Mouse (Mus musculus) neural tube, embryonic 15.5 days (tissue): ENCODE data around the gene Acoxl. TPM values are rescaled to one million over a fixed set of nuclear protein-coding genes. Genes with fewer than 3 reads are reported as not detected.

Source experiments
- ATAC-seq: fragments of 200-750 bp; cut with Nextera tagmentation; 2 replicates; pipeline ENCODE4 v1.8.0; 2017; ENCODE audit warnings: mild to moderate bottlenecking, moderate TSS enrichment, moderate library complexity; ENCODE audit not compliant: low FRiP score
- H3K27ac ChIP-seq: fragments of 300-500 bp; sonication (generic); replicated peaks from 2 replicates; pipeline ENCODE4 v1.5.1; 2015; ENCODE audit warnings: mild to moderate bottlenecking, inconsistent platforms
- H3K27me3 ChIP-seq: fragments of 300-500 bp; sonication (generic); replicated peaks from 2 replicates; pipeline ENCODE4 v1.6.1; 2015; ENCODE audit warnings: inconsistent platforms
- H3K36me3 ChIP-seq: fragments of 300-500 bp; sonication (generic); 2 replicates; pipeline ENCODE4 v1.6.1; 2015; ENCODE audit warnings: inconsistent platforms
- H3K4me1 ChIP-seq: fragments of 300-500 bp; sonication (generic); 2 replicates; pipeline ENCODE4 v1.6.1; 2015; ENCODE audit warnings: inconsistent platforms
- H3K4me2 ChIP-seq: fragments of 300-500 bp; sonication (generic); 2 replicates; pipeline ENCODE4 v1.6.1; 2015; ENCODE audit warnings: inconsistent platforms, mild to moderate bottlenecking, moderate library complexity
- H3K4me3 ChIP-seq: fragments of 300-500 bp; sonication (generic); replicated peaks from 2 replicates; pipeline ENCODE4 v1.5.1; 2015; ENCODE audit warnings: mild to moderate bottlenecking, inconsistent platforms
- H3K9ac ChIP-seq: fragments of 300-500 bp; sonication (generic); replicated peaks from 2 replicates; pipeline ENCODE4 v1.6.1; 2015; ENCODE audit warnings: mild to moderate bottlenecking, inconsistent platforms
- H3K9me3 ChIP-seq: fragments of 300-500 bp; sonication (generic); replicated peaks from 2 replicates; pipeline ENCODE4 v1.6.1; 2016; ENCODE audit warnings: inconsistent platforms
- WGBS: fragments of 180-500 bp; shearing (Covaris S2); methylation state at CpG from one replicate; pipeline ENCODE4 v1.1.7; 2015; ENCODE audit warnings: mixed read lengths; 5-methylcytosine and 5-hydroxymethylcytosine counted together
- polyA plus RNA-seq: library from polyadenylated mRNA; unstranded; fragments of >200 nt; fragmentation: Nextera tagmentation; extraction: Ambion mirVana; gene quantifications from 2 replicates; pipeline ENCODE4 v1.2.1, GENCODE M21; 2015

Acoxl gene
- polyA plus RNA-seq, 1 experiment from 2014 or later: 0.13 TPM

- peaks cover 30% of the 10 kb centered on the region for H3K4me1 ChIP-seq
- peak overlapping the region; percentile 3; the same call in 1 of the 2 replicates for H3K4me2 ChIP-seq
- H3K9ac ChIP-seq: no peak overlapping the region
- H3K36me3 ChIP-seq: no peaks in the 10 kb centered on the region
- peak; percentile 46; the same call in 1 of the 2 replicates for ATAC-seq
- no peaks in the 10 kb centered on the region for H3K27me3 ChIP-seq
- no peak overlapping the region for H3K4me3 ChIP-seq
- WGBS: 32% methylated on average over 8 of the region's 8 CpGs
- H3K9me3 ChIP-seq: no peaks in the 10 kb centered on the region
- peak overlapping the region; percentile 56; the same call in 1 of the 2 replicates for H3K27ac ChIP-seq
These were observed 300.2 kb downstream of the Acoxl start for GRCm38 (mm10) chr2:128138924-128139323.

GRCm38 (mm10) chr2:128139781-128140180 is 301.1 kb downstream of the Acoxl start:
- no peaks in the 10 kb centered on the region for H3K27me3 ChIP-seq
- H3K36me3 ChIP-seq: no peaks in the 10 kb centered on the region
- H3K4me1 ChIP-seq: peaks cover 30% of the 10 kb centered on the region
- peak; percentile 46; the same call in 1 of the 2 replicates for ATAC-seq
- H3K4me2 ChIP-seq: peak overlapping the region; percentile 30
- H3K9ac ChIP-seq: no peak overlapping the region
- H3K4me3 ChIP-seq: no peak overlapping the region
- H3K9me3 ChIP-seq: no peaks in the 10 kb centered on the region
- H3K27ac ChIP-seq: peak overlapping the region; percentile 56
- WGBS: 33% methylated on average over 15 of the region's 15 CpGs

DNA sequence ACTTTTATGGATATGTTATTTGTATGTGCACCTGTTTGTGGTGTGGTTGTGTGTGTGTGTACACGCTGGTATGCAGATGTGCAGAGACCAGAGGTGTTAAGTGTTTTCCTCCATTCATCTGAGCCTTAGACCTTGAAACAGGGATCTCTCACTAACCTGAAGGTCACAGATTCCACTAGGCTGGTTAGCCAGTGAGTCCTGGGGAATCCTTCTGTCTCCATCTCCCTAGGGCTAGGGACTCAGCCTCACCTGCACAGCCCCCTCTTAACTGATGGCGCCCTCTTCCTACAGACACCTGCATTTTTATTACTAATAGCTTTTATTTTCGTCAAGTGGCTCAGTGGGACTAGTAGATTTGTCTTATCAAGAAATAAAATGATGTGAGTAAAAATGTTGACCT is 301.5 kb downstream of the Acoxl start:
- Histone ChIP-seq H3K4me1 (peaks cover 29% of the 10 kb centered on the region), H3K27ac (no peak overlapping the region), H3K9ac (no peak overlapping the region), H3K4me2 (peak overlapping the region; percentile 30; the same call in 1 of the 2 replicates), H3K9me3 (no peaks in the 10 kb centered on the region), H3K36me3 (no peaks in the 10 kb centered on the region), H3K27me3 (no peaks in the 10 kb centered on the region), H3K4me3 (no peak overlapping the region)
- no peak for ATAC-seq
- WGBS: 68% methylated on average over 3 of the region's 3 CpGs

DNA sequence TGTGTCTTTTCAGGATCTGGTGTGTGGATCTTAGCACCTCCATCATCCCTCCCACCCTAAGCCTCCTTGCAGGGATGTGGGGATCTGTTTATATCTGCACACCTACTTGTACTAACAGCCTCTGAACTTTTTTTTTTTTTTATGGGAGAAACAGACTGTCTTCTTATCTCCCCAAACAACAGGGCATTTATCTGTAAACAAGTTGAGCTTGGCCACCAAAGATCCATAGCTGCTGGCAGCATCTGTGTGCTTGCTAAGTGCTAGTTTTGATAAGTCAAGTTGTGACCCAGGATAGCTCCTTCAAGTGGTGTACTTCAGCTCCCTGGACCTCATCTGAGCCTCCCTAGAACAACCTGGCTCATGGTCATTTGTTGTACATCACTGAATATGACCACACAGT is 305.3 kb downstream of the Acoxl start:
- no peak for ATAC-seq
- H3K27ac ChIP-seq: no peak overlapping the region
- H3K4me3 ChIP-seq: no peak overlapping the region
- no peaks in the 10 kb centered on the region for H3K9me3 ChIP-seq
- peaks cover 18% of the 10 kb centered on the region for H3K4me1 ChIP-seq
- H3K27me3 ChIP-seq: no peaks in the 10 kb centered on the region
- no peak overlapping the region for H3K4me2 ChIP-seq
- H3K9ac ChIP-seq: no peak overlapping the region
- no peaks in the 10 kb centered on the region for H3K36me3 ChIP-seq

- Histone ChIP-seq H3K27me3 (no peaks in the 10 kb centered on the region), H3K36me3 (no peaks in the 10 kb centered on the region), H3K9me3 (no peaks in the 10 kb centered on the region), H3K9ac (no peak overlapping the region), H3K27ac (no peak overlapping the region), H3K4me1 (peaks cover 3% of the 10 kb centered on the region), H3K4me3 (no peak overlapping the region), H3K4me2 (no peak overlapping the region)
- 82% methylated on average over 3 of the region's 3 CpGs for WGBS
- ATAC-seq: no peak
These were observed 306.8 kb downstream of the Acoxl start for GRCm38 (mm10) chr2:128145433-128145832.

GRCm38 (mm10) chr2:128149596-128149995 is 310.9 kb downstream of the Acoxl start:
- Histone ChIP-seq H3K9ac (no peak overlapping the region), H3K36me3 (no peaks in the 10 kb centered on the region), H3K27ac (no peak overlapping the region), H3K9me3 (no peaks in the 10 kb centered on the region), H3K27me3 (no peaks in the 10 kb centered on the region), H3K4me3 (no peak overlapping the region), H3K4me2 (no peak overlapping the region), H3K4me1 (0 out of 2 replicates have a peak, but pooled peaks cover 14% of the 10 kb centered on the region)
- 94% methylated on average over 5 of the region's 5 CpGs for WGBS
- ATAC-seq: no peak

DNA sequence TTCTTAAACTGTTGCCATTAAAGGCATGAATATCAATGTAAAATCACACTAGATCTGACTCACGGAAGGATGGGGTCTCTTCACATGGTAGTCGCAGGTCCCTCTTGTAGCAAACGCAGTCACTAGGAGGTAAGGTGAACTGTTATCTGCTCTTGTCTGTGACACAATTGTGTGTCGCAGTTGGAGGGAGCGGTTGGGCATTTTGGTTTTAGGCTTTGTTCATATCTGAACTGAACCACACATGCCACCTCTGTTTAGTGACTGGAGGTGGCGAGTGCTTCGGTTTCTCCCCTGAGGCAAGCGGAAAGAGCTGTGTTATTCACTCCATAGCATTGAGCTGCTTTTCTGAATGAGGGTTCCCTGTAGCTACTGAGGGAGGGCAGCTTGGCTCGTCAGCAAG is 313.5 kb downstream of the Acoxl start:
- H3K36me3 ChIP-seq: no peaks in the 10 kb centered on the region
- peaks cover 31% of the 10 kb centered on the region for H3K4me1 ChIP-seq
- H3K27me3 ChIP-seq: no peaks in the 10 kb centered on the region
- no peak for ATAC-seq
- WGBS: 75% methylated on average over 9 of the region's 9 CpGs
- H3K9me3 ChIP-seq: no peaks in the 10 kb centered on the region
- no peak overlapping the region for H3K4me3 ChIP-seq
- H3K27ac ChIP-seq: no peak overlapping the region
- no peak overlapping the region for H3K9ac ChIP-seq
- no peak overlapping the region for H3K4me2 ChIP-seq

DNA sequence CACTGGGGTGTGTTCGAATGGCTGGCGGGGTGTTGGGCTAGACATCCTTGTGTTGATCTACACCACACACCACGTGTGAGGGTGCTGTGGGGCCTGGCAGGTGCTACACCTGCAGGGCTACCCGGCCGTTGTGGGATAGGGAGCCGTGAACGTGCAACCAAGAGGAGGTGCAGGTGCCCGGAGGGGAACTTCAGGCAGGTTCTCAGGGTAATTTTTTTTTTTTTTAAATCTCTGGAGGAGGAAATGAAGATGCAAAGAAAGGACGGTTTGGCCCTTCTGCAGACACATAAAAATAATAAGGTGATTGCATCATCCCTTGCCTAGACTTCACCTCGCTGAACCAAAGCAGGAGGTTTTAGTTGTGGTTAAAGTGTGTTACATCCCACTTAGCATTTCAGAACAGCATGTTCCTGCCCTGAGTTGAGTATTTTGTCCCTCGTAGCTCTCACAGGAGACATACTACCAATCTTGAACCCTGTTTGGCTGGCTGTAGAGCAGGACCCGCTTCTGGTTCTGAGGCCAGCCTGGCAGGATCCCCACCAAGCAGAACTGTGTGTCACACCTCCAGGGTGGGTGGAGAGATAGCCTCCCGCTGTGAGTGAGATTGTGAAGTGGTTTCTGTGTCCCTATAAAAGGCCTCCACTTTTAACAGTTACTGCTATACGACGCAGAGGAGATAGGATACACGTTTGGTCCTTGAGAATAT is 314.3 kb downstream of the Acoxl start:
- no peaks in the 10 kb centered on the region for H3K27me3 ChIP-seq
- no peak overlapping the region for H3K4me3 ChIP-seq
- H3K9ac ChIP-seq: no peak overlapping the region
- 75% methylated on average over 16 of the region's 16 CpGs for WGBS
- no peak for ATAC-seq
- H3K36me3 ChIP-seq: no peaks in the 10 kb centered on the region
- no peak overlapping the region for H3K4me2 ChIP-seq
- no peak overlapping the region for H3K27ac ChIP-seq
- no peaks in the 10 kb centered on the region for H3K9me3 ChIP-seq
- H3K4me1 ChIP-seq: peaks cover 31% of the 10 kb centered on the region

- no peak overlapping the region for H3K4me2 ChIP-seq
- WGBS: 34% methylated on average over 11 of the region's 11 CpGs
- H3K9me3 ChIP-seq: no peaks in the 10 kb centered on the region
- no peaks in the 10 kb centered on the region for H3K27me3 ChIP-seq
- no peak for ATAC-seq
- no peak overlapping the region for H3K9ac ChIP-seq
- no peak overlapping the region for H3K27ac ChIP-seq
- no peak overlapping the region for H3K4me3 ChIP-seq
- peaks cover 31% of the 10 kb centered on the region for H3K4me1 ChIP-seq
- no peaks in the 10 kb centered on the region for H3K36me3 ChIP-seq
These were observed 314.9 kb downstream of the Acoxl start for GRCm38 (mm10) chr2:128153551-128153910.

DNA sequence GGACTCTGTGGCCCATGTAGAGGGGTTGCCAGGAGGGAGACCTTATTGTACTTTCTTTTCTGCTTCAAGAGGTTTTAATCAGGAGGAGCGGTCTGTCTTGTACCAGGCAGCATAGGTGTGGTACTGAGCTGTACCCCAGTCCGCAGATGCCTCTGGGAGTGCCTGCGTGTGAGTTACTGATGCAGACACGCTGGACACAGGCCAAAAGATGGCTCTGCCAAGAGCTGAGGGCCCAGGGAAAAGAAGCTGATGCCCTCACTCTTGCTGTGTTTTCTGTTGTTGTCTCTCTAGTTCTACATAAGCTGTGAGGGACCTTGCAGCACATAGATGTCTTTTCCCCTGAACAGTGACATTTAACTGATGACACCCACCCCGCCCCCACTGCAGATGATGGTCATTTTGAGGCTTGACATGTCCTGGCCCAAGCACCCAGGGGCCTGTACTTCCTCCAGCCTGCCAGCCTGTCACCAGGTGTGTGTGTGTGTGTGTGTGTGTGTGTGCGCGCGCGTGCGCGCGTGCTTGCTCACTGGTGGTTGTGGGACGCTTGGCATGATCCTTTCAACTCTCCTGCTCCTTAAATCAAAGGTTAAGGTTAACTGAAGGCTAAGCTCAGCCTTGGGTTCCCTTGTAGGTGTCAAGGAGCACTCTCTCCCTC is 316.9 kb downstream of the Acoxl start:
- ATAC-seq: no peak
- H3K9me3 ChIP-seq: no peaks in the 10 kb centered on the region

DNA sequence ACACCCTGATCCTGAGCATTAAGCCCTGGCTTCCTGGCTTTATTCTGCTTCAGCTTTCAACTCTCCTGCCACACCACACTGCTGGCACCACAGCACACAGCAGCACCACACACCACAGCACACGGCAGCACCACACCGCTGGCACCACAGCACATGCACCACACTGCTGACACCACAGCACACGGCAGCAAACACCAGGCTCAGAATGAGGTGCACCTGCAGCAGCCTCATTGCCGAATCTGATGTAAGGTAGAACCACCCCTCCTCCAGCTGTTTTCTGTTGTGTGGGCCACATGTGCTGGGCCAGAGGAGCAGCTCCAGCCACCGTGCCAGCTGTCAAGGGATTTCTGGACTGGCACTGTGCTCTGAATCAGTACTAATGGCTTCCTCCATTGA is 317.4 kb downstream of the Acoxl start:
- Histone ChIP-seq H3K4me2 (no peak overlapping the region), H3K4me1 (peaks cover 49% of the 10 kb centered on the region), H3K9me3 (no peaks in the 10 kb centered on the region), H3K27me3 (no peaks in the 10 kb centered on the region), H3K4me3 (no peak overlapping the region), H3K27ac (0 out of 2 replicates have a peak overlapping the region, but pooled peaks have one; percentile 5), H3K36me3 (no peaks in the 10 kb centered on the region), H3K9ac (no peak overlapping the region)
- 57% methylated on average over 5 of the region's 5 CpGs for WGBS
- peak; percentile 33; the same call in 1 of the 2 replicates for ATAC-seq

More for the DNA sequence above, 316.9 kb downstream of the Acoxl start:
- no peak overlapping the region for H3K4me2 ChIP-seq
- H3K27ac ChIP-seq: no peak overlapping the region
- no peaks in the 10 kb centered on the region for H3K27me3 ChIP-seq
- no peaks in the 10 kb centered on the region for H3K36me3 ChIP-seq
- 87% methylated on average over 13 of the region's 13 CpGs for WGBS
- H3K4me3 ChIP-seq: no peak overlapping the region
- peaks cover 49% of the 10 kb centered on the region for H3K4me1 ChIP-seq
- H3K9ac ChIP-seq: no peak overlapping the region
